Mouse (Mus musculus) stomach, embryonic 14.5 days (tissue): ENCODE results near the gene Ipo5. TPM values are rescaled to one million over a fixed set of nuclear protein-coding genes. Genes with fewer than 3 reads are reported as not detected.

Experiments used
- ATAC-seq: fragments of 200-750 bp; cut with Nextera tagmentation; 2 replicates; pipeline ENCODE4 v1.8.0; 2017; ENCODE audit warnings: low read depth, moderate TSS enrichment; ENCODE audit not compliant: insufficient number of reproducible peaks, insufficient read depth, low FRiP score
- H3K27ac ChIP-seq: fragments of 300-500 bp; sonication (generic); 2 replicates; pipeline ENCODE4 v1.5.1; 2014; ENCODE audit warnings: mild to moderate bottlenecking, low read length, moderate library complexity, mixed read lengths
- H3K27me3 ChIP-seq: fragments of 300-500 bp; sonication (generic); 2 replicates; pipeline ENCODE4 v1.6.1; 2014; ENCODE audit warnings: low read length, control low read depth, mixed read lengths; ENCODE audit not compliant: control insufficient read depth, insufficient read depth
- H3K36me3 ChIP-seq: fragments of 300-500 bp; sonication (generic); 2 replicates; pipeline ENCODE4 v1.6.1; 2014; ENCODE audit warnings: mild to moderate bottlenecking, control low read depth, low read length, moderate library complexity, mixed read lengths; ENCODE audit not compliant: control insufficient read depth, insufficient read depth
- H3K4me1 ChIP-seq: fragments of 300-500 bp; sonication (generic); 2 replicates; pipeline ENCODE4 v1.6.1; 2014; ENCODE audit warnings: low read length, control low read depth, mixed read lengths; ENCODE audit not compliant: control insufficient read depth, insufficient read depth
- H3K4me2 ChIP-seq: fragments of 300-500 bp; sonication (generic); replicated peaks from 2 replicates; pipeline ENCODE4 v1.6.1; 2014; ENCODE audit warnings: low read depth, low read length, control low read depth
- H3K4me3 ChIP-seq: fragments of 300-500 bp; sonication (generic); 2 replicates; pipeline ENCODE4 v1.5.1; 2014; ENCODE audit warnings: low read depth, low read length, control low read depth
- H3K9ac ChIP-seq: fragments of 300-500 bp; sonication (generic); replicated peaks from 2 replicates; pipeline ENCODE4 v1.6.1; 2014; ENCODE audit warnings: low read depth, mild to moderate bottlenecking, control low read depth, low read length, moderate library complexity, mixed read lengths
- H3K9me3 ChIP-seq: fragments of 300-500 bp; sonication (generic); 2 replicates; pipeline ENCODE4 v1.6.1; 2016; ENCODE audit warnings: low read depth, low read length, control low read depth; ENCODE audit not compliant: control insufficient read depth
- WGBS: fragments of 180-500 bp; shearing (Covaris S2); extraction: QIAGEN DNeasy Blood & Tissue Kit; methylation state at CpG from one replicate; pipeline ENCODE4 v1.1.7; 2014; 5-methylcytosine and 5-hydroxymethylcytosine counted together
- polyA plus RNA-seq: library from polyadenylated mRNA; unstranded; fragments of >200 nt; fragmentation: Nextera tagmentation; extraction: Ambion mirVana; gene quantifications from 2 replicates; pipeline ENCODE4 v1.2.1, GENCODE M21; 2014

Ipo5 gene
- polyA plus RNA-seq, 1 experiment from 2014 or later: 104 TPM

DNA sequence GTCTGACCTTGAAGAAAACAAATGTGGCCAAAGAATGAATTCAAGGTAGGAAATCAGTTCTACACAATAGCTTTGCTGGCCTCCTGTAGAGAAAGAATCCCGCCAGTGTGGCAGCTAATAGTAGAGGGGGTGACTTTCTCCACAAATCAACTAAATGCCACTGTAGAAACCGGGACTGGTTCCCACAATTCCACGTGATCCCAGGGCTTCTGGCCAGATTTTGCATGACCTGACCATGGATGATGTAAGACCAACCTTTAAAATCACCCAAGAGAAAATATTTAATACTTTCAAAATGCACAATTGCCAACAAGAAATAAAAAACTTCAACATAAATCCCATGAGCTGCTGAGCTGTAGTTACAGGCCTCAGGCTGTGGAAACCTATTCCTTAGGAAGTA is 1.6 kb upstream of the Ipo5 start:
- no peak overlapping the region for H3K27ac ChIP-seq
- no peaks in the 10 kb centered on the region for H3K9me3 ChIP-seq
- H3K9ac ChIP-seq: no peak overlapping the region
- no peak for ATAC-seq
- H3K36me3 ChIP-seq: no peaks in the 10 kb centered on the region
- 75% methylated on average over 3 of the region's 3 CpGs for WGBS
- no peak overlapping the region for H3K4me2 ChIP-seq
- no peak overlapping the region for H3K4me3 ChIP-seq
- no peaks in the 10 kb centered on the region for H3K27me3 ChIP-seq
- H3K4me1 ChIP-seq: peaks cover 10% of the 10 kb centered on the region; the same call in 1 of the 2 replicates

DNA sequence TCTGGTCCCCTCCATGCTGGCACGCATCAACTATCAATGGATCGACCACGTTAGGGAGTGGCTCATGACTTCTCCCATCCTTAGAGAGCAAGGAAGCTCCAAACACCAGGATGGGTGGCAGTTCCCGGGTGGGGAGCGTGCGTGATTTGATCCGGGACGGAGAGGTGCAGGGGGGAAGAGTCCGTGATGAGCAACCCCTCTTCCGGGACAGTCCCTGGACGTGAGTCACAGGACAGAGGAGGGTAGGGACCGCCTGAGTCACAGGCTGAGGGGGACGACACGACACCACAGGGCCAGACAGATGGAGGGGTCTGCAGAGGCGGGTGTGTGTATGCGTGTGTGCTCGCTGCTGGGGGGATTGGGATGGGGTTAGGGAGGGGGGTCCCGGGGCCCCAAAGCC is 704 bp upstream of the Ipo5 start:
- ATAC-seq: no peak
- WGBS: under 1% methylated on average over 17 of the region's 18 CpGs
- peak overlapping the region; percentile 68 for H3K9ac ChIP-seq

DNA sequence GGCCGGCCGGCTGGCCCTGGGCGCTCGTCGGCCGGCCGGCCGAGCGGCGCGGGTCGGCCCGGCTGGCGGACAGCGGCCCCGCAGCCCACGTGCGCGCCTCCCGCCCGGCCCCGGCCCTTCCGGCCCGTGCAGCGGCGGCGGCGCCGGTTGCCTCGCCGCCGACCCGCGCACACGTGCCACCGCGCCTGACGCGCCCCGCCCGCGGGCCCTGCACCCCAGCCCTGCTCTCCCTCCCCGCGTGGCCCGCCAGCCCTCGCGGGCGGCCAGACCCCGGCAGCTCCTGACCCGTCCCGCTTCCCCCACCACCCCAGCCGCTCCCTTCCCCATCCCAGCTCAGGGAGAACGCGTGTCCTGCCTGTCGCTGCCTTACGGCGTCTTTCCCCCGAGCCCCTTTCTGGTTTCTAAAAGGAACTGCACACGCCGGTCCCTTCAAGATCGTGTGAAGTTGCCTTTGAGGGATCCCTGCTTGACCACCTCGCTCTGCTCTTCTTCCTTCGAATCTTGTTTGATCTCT is 421 bp downstream of the Ipo5 start:
- peak overlapping the region; percentile 60 for H3K4me2 ChIP-seq
- H3K27me3 ChIP-seq: no peaks in the 10 kb centered on the region
- H3K4me1 ChIP-seq: peaks cover 10% of the 10 kb centered on the region; the same call in 1 of the 2 replicates
- no peaks in the 10 kb centered on the region for H3K9me3 ChIP-seq
- H3K27ac ChIP-seq: peak overlapping the region; percentile 86
- peak overlapping the region; percentile 51 for H3K4me3 ChIP-seq
- WGBS: 0% methylated on average over 10 of the region's 63 CpGs
- peak overlapping the region; percentile 71 for H3K9ac ChIP-seq
- peak; percentile 24; the same call in 1 of the 2 replicates for ATAC-seq
- no peaks in the 10 kb centered on the region for H3K36me3 ChIP-seq

More for the DNA sequence above, 704 bp upstream of the Ipo5 start:
- H3K4me1 ChIP-seq: peaks cover 10% of the 10 kb centered on the region; the same call in 1 of the 2 replicates
- peak overlapping the region; percentile 67; the same call in 1 of the 2 replicates for H3K27ac ChIP-seq
- H3K27me3 ChIP-seq: no peaks in the 10 kb centered on the region
- H3K9me3 ChIP-seq: no peaks in the 10 kb centered on the region
- peak overlapping the region; percentile 51 for H3K4me3 ChIP-seq
- peak overlapping the region; percentile 84 for H3K4me2 ChIP-seq
- no peaks in the 10 kb centered on the region for H3K36me3 ChIP-seq

DNA sequence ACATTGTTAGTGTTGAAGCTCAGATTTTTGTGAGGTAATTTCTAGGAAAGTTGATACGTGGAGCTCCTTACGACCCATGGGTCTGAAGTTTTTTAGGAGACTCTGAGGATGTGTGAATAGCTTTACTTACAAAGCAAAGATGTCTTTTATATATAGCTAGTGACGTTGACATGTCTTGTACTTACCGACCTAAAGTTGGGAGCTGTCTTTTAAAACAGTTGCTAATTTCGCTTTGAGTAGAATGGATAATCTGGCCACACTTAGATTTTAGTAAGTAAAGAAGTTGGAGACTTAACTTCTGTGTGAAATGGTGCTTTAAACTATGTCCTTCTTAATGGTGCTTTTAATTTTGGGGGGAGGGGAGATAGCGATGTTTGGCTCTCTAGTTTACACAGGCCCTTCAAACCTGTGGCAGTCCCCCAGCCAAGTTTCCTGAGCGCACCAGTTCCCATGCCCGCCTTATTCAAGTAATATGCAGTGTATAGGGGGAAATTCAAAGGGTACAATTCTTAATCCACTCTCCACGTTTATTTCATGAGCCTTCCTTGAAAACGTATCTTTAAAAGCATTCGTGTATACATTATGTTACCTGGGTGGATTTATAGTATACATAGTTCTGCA is 1.2 kb downstream of the Ipo5 start:
- H3K27ac ChIP-seq: peak overlapping the region; percentile 86; the same call in 1 of the 2 replicates
- ATAC-seq: no peak
- H3K9me3 ChIP-seq: no peaks in the 10 kb centered on the region
- peaks cover 10% of the 10 kb centered on the region; the same call in 1 of the 2 replicates for H3K4me1 ChIP-seq
- H3K9ac ChIP-seq: peak overlapping the region; percentile 71
- H3K4me3 ChIP-seq: peak overlapping the region; percentile 51
- H3K36me3 ChIP-seq: no peaks in the 10 kb centered on the region; the same call in 1 of the 2 replicates
- no peaks in the 10 kb centered on the region for H3K27me3 ChIP-seq
- WGBS: 8% methylated on average over 11 of the region's 11 CpGs
- peak overlapping the region; percentile 60 for H3K4me2 ChIP-seq

DNA sequence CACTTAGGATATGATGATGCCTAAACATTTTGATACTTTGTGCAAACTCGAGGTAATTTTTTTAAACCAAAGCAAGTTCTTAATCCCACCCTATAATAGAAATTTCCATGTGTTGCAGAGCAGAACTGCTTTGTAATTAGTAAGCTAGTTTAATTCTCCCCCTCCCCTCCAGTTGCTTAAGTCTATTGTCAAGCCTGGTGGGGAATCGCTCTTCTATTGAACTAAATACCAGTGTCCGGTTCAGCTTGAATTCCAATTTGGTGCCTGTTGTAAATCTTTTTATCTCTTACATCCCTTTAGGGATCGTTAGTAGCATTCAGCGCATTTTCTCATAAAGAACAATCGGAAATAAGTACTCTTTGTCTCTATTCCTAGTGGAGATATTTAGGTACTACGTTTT is 1.9 kb downstream of the Ipo5 start:
- Histone ChIP-seq H3K27me3 (no peaks in the 10 kb centered on the region), H3K9ac (no peak overlapping the region), H3K9me3 (no peaks in the 10 kb centered on the region), H3K27ac (no peak overlapping the region), H3K4me2 (peak overlapping the region; percentile 60), H3K36me3 (peaks cover 2% of the 10 kb centered on the region; the same call in 1 of the 2 replicates), H3K4me3 (peak overlapping the region; percentile 51; the same call in 1 of the 2 replicates), H3K4me1 (peaks cover 10% of the 10 kb centered on the region; the same call in 1 of the 2 replicates)
- ATAC-seq: no peak
- 45% methylated on average over 7 of the region's 7 CpGs for WGBS

DNA sequence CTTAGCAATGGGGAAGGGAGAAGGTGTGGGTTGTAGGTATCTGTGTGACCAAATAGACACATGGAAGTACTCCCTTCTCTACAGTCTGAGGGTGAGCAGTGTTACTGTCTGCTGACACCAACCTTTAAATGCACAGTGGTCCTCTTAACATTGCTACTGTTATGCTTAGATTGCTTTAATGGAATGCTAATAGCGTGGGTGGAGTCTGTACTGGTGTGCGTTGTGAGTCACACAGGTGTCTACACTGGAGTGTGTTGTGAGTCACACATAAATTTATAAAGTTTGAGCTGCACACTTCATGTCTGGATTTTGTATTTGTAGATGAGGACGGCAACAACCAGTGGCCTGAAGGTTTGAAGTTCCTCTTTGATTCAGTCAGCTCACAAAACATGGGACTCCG is 10.8 kb downstream of the Ipo5 start:
- H3K4me1 ChIP-seq: no peaks in the 10 kb centered on the region
- no peak overlapping the region for H3K9ac ChIP-seq
- H3K4me2 ChIP-seq: no peak overlapping the region
- no peak overlapping the region for H3K27ac ChIP-seq
- no peaks in the 10 kb centered on the region for H3K9me3 ChIP-seq
- no peak overlapping the region for H3K4me3 ChIP-seq
- no peaks in the 10 kb centered on the region for H3K27me3 ChIP-seq
- no peak for ATAC-seq
- 95% methylated on average over 4 of the region's 4 CpGs for WGBS
- peaks cover 80% of the 10 kb centered on the region for H3K36me3 ChIP-seq

DNA sequence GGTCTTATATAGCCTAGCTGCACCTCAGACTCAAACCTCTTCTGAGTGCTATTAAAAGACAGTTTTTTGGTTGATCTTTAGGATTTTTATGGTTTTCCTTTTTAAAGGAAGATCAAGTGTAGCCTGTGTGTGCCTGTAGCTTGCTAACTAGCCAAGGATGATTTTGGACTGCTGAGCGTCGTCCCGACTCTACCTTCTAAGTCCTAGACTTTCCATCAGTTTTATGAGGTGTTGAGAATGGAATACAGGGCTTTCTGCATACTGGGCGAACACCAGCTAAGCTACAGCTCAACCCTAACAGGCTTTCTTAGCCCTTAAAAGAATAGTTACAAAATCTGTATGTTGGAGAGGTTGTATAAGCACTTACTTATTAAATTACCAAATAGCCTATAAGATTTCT is 13.0 kb downstream of the Ipo5 start:
- H3K4me1 ChIP-seq: no peaks in the 10 kb centered on the region
- no peaks in the 10 kb centered on the region for H3K9me3 ChIP-seq
- H3K27me3 ChIP-seq: no peaks in the 10 kb centered on the region
- 95% methylated on average over 4 of the region's 4 CpGs for WGBS
- no peak overlapping the region for H3K9ac ChIP-seq
- no peak overlapping the region for H3K4me2 ChIP-seq
- peaks cover 90% of the 10 kb centered on the region for H3K36me3 ChIP-seq
- no peak overlapping the region for H3K27ac ChIP-seq
- ATAC-seq: no peak
- H3K4me3 ChIP-seq: no peak overlapping the region

DNA sequence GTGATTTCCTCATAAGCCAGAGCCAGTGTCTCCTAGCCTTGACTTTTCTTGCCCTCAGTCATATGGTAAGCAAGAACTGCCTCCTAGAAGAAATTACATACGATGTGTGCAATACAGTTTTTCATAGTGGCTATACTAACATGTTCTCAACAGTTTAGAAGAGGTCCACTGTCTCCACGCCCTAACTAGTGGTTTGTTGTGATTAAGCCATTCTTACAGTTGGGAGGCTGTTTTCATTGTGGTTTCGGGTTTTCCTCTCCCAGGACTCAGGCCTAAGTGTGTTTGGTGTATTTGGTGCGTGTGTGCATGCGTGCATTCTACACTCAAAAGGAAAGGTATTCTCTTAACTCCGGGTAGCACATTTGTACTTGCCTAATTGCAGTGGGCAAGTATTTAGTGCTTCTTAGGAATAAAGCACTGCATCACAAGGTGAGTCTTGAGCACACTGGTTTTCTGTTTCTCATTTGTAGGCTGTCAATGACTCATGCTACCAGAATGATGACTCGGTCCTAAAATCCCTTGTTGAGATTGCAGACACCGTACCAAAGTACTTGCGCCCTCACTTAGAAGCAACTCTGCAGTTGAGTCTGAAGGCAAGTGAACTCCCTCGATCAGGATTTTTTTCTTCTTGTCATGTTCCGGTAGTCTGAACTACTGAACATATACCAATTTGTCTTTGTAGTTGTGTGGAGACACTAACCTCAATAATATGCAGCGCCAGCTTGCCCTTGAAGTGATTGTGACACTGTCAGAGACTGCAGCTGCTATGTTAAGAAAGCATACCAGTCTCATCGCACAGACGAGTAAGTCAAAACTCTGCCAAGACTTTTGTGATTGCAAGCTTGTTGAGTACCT is 14.9 kb downstream of the Ipo5 start:
- no peaks in the 10 kb centered on the region for H3K4me1 ChIP-seq
- no peak overlapping the region for H3K4me2 ChIP-seq
- H3K4me3 ChIP-seq: no peak overlapping the region
- ATAC-seq: no peak
- H3K9me3 ChIP-seq: no peaks in the 10 kb centered on the region
- H3K36me3 ChIP-seq: peaks cover 87% of the 10 kb centered on the region
- H3K9ac ChIP-seq: no peak overlapping the region
- no peaks in the 10 kb centered on the region for H3K27me3 ChIP-seq
- WGBS: 94% methylated on average over 14 of the region's 14 CpGs
- no peak overlapping the region for H3K27ac ChIP-seq
